Mouse (Mus musculus) thymus, adult 2 months (tissue): ENCODE data around the gene Cyb561a3.

Experiments
- CTCF ChIP-seq: fragments of 200-500 bp; IDR thresholded peaks from 2 replicates; pipeline ENCODE4 v1.5.1; 2012; ENCODE audit warnings: mild to moderate bottlenecking, control low read depth, low read length, moderate library complexity, borderline replicate concordance; ENCODE audit not compliant: control insufficient read depth, poor library complexity, insufficient read depth; ENCODE audit errors: extremely low read depth
- POLR2A ChIP-seq: fragments of 200-500 bp; IDR thresholded peaks from 2 replicates; pipeline ENCODE4 v1.6.1; 2012; ENCODE audit warnings: mild to moderate bottlenecking, low read length, control low read depth, moderate library complexity; ENCODE audit not compliant: control insufficient read depth, poor library complexity, insufficient read depth; ENCODE audit errors: extremely low read depth

DNA sequence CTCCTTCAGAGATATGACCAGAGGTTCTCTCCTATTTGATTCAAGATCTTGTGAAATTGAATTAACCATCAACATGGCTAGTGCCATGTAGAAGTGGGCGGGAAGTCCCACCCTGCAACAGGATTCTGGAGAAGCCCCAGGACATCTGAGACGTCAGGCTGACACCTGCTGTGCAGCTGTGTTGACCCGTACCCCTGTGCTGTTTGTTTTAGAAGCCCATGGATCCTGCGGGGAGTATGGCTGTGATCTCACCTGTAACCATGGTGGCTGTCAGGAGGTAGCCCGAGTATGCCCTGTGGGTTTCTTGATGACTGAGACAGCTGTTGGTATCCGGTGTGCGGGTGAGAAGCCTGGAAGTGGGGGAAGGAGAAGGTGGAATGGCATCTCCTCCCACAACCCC is 60.9 kb downstream of the Cyb561a3 start:
- TF ChIP-seq POLR2A (no peak), CTCF (no peak)
